20 mouse cellular contexts compared by ENCODE assay signal in genomic region chr14:33854181-33854580, GRCm38 (mm10).
DNase-seq lines count a peak whose midpoint lies in the region; ATAC-seq and TF ChIP-seq lines count a peak whose summit lies in the region.
"Had no signal": no experiment of that assay in that cellular context is flagged by ENCODE, and none has a peak within 500 bp of the region (broad histone marks: within the 10 kb centered on the region; RNA-seq: fewer than 3 reads in every experiment).

No protein-coding gene starts in this region.

- 78% methylated on average over 6 of the region's 6 CpGs for WGBS in stomach, postnatal 0 days

- no peak for TF ChIP-seq EP300 in stomach, postnatal 0 days (optimal IDR thresholded peaks at IDR 0.05)

- no peak for ATAC-seq in stomach, postnatal 0 days (ENCODE audit: low FRiP score, low TSS enrichment)
- no peak for ATAC-seq in granulocyte monocyte progenitor cell, adult 5-6 weeks (replicated peaks; ENCODE audit: poor library complexity, severe bottlenecking)
- ATAC-seq: forebrain, postnatal 0 days; hindbrain, postnatal 0 days had no signal

- H3K9ac ChIP-seq in stomach, postnatal 0 days (ENCODE audit: low read length): no peak overlapping the region
- H3K9ac ChIP-seq: embryonic facial prominence, embryonic 13.5 days; forebrain, postnatal 0 days; neural tube, embryonic 13.5 days had no signal

- no peak overlapping the region for H3K4me3 ChIP-seq in stomach, postnatal 0 days (ENCODE audit: low read depth, low read length)
- H3K4me3 ChIP-seq: embryonic facial prominence, embryonic 13.5 days; layer of hippocampus, adult 2 months; midbrain, embryonic 10.5 days; neural tube, embryonic 13.5 days had no signal

- no peaks in the 10 kb centered on the region for H3K9me3 ChIP-seq in stomach, postnatal 0 days (ENCODE audit: control insufficient read depth, low read length)
- H3K9me3 ChIP-seq: embryonic facial prominence, embryonic 13.5 days; midbrain, embryonic 10.5 days; neural tube, embryonic 13.5 days had no signal

- no peak overlapping the region for H3K4me2 ChIP-seq in stomach, postnatal 0 days (replicated peaks; ENCODE audit: low read depth)
- H3K4me2 ChIP-seq: embryonic facial prominence, embryonic 13.5 days; neural tube, embryonic 13.5 days had no signal

- H3K27ac ChIP-seq in stomach, postnatal 0 days (replicated peaks): no peak overlapping the region
- H3K27ac ChIP-seq: embryonic facial prominence, embryonic 13.5 days; hindbrain, postnatal 0 days; layer of hippocampus, adult 2 months; midbrain, embryonic 10.5 days; neural tube, embryonic 13.5 days had no signal

- H3K27me3 ChIP-seq in stomach, postnatal 0 days (ENCODE audit: control insufficient read depth, insufficient read depth, low read length): no peaks in the 10 kb centered on the region
- H3K27me3 ChIP-seq: embryonic facial prominence, embryonic 13.5 days; neural tube, embryonic 13.5 days had no signal

- H3K4me1 ChIP-seq in stomach, postnatal 0 days (replicated peaks; ENCODE audit: control insufficient read depth, insufficient read depth): no peaks in the 10 kb centered on the region
- H3K4me1 ChIP-seq: embryonic facial prominence, embryonic 13.5 days; midbrain, embryonic 10.5 days; neural tube, embryonic 13.5 days had no signal

- DNase-seq in cerebellum, postnatal 10 days: peak; percentile 73 to 78
- no peak for DNase-seq in cerebellum, adult 11 months
- DNase-seq in heart, postnatal 4 days: peak; percentile 20
- DNase-seq in heart, adult 9 months (ENCODE audit: low spot score in 2 of 2): no peak
- peak; percentile 12 for DNase-seq in brain, adult 2 months (ENCODE audit: low read depth, low spot score)
- no peak for DNase-seq in stomach, postnatal 0 days (ENCODE audit: low spot score)
- DNase-seq: B cell, adult 2 months; forebrain, postnatal 0 days; kidney, adult 11 months; kidney, postnatal 10 days; left cerebral cortex, postnatal 4 days; lung, adult 18-20 months; lung, postnatal 36 days; right cerebral cortex, postnatal 25 days had no signal

- TF ChIP-seq CTCF in stomach, postnatal 0 days (IDR thresholded peaks at IDR 0.05; ENCODE audit: low read depth): no peak

- no peaks in the 10 kb centered on the region for H3K36me3 ChIP-seq in stomach, postnatal 0 days (ENCODE audit: control insufficient read depth, insufficient read depth, low read length)
- H3K36me3 ChIP-seq: embryonic facial prominence, embryonic 13.5 days; midbrain, embryonic 10.5 days; neural tube, embryonic 13.5 days had no signal

Comparison
In these comparisons a context has a peak if more than half of its experiments do, and no peak if none do; other contexts are left out.
1. DNase-seq: peak in cerebellum, postnatal 10 days (2 of 2), heart, postnatal 4 days (single experiment) and brain, adult 2 months (single experiment); none in cerebellum, adult 11 months (single experiment), heart, adult 9 months (0 of 2) and stomach, postnatal 0 days (single experiment).